Mouse (Mus musculus) midbrain, postnatal 0 days (tissue): Measurements from ENCODE around the gene Afap1. TPM values are rescaled to one million over a fixed set of nuclear protein-coding genes. Genes with fewer than 3 reads are reported as not detected.

ENCODE experiments used
- ATAC-seq: fragments of 200-750 bp; cut with Nextera tagmentation; 2 replicates; pipeline ENCODE4 v1.8.0; 2017; ENCODE audit warnings: moderate number of reproducible peaks, mild to moderate bottlenecking, moderate TSS enrichment, moderate library complexity; ENCODE audit not compliant: low FRiP score
- DNase-seq: peaks from one replicate; pipeline ENCODE4 v3.0.0-alpha.2; 2015; ENCODE audit warnings: low spot score
- H3K27ac ChIP-seq: fragments of 300-500 bp; sonication (generic); 2 replicates; pipeline ENCODE4 v1.5.1; 2014; ENCODE audit warnings: low read depth, mild to moderate bottlenecking, low read length, mixed read lengths
- H3K27me3 ChIP-seq: fragments of 300-500 bp; sonication (generic); 2 replicates; pipeline ENCODE4 v1.6.1; 2014; ENCODE audit warnings: low read length, control low read depth, mixed read lengths; ENCODE audit not compliant: insufficient read depth
- H3K36me3 ChIP-seq: fragments of 300-500 bp; sonication (generic); 2 replicates; pipeline ENCODE4 v1.6.1; 2014; ENCODE audit warnings: low read length, control low read depth, mixed read lengths; ENCODE audit not compliant: insufficient read depth
- H3K4me1 ChIP-seq: fragments of 300-500 bp; sonication (generic); 2 replicates; pipeline ENCODE4 v1.6.1; 2014; ENCODE audit warnings: mild to moderate bottlenecking, control low read depth, antibody characterized with exemption, low read length, mixed read lengths; ENCODE audit not compliant: insufficient read depth
- H3K4me2 ChIP-seq: fragments of 300-500 bp; sonication (generic); 2 replicates; pipeline ENCODE4 v1.6.1; 2014; ENCODE audit warnings: low read depth, mild to moderate bottlenecking, low read length, mixed read lengths; ENCODE audit not compliant: poor library complexity, severe bottlenecking
- H3K4me3 ChIP-seq: fragments of 300-500 bp; sonication (generic); 2 replicates; pipeline ENCODE4 v1.5.1; 2014; ENCODE audit warnings: low read depth, mild to moderate bottlenecking, low read length, moderate library complexity
- H3K9ac ChIP-seq: fragments of 300-500 bp; sonication (generic); replicated peaks from 2 replicates; pipeline ENCODE4 v1.6.1; 2014; ENCODE audit warnings: mild to moderate bottlenecking, low read length, moderate library complexity, mixed read lengths; ENCODE audit not compliant: poor library complexity, severe bottlenecking
- H3K9me3 ChIP-seq: fragments of 300-500 bp; sonication (generic); 2 replicates; pipeline ENCODE4 v1.6.1; 2016; ENCODE audit warnings: low read length, control low read depth
- CTCF ChIP-seq: IDR thresholded peaks from 2 replicates; pipeline ENCODE4 v1.5.1; 2016; ENCODE audit warnings: antibody characterized with exemption, mild to moderate bottlenecking
- WGBS: fragments of 180-500 bp; shearing (Covaris S2); extraction: QIAGEN DNeasy Blood & Tissue Kit; methylation state at CpG from one replicate; pipeline ENCODE4 v1.1.7; 2014; 5-methylcytosine and 5-hydroxymethylcytosine counted together
- polyA plus RNA-seq: library from polyadenylated mRNA; unstranded; fragments of >200 nt; fragmentation: Nextera tagmentation; extraction: Ambion mirVana; gene quantifications from 2 replicates; pipeline ENCODE4 v1.2.1, GENCODE M21; 2015
- total RNA-seq: library from RNA; depleted of rRNA; stranded (reverse); fragments of >200 nt; gene quantifications from 2 replicates; pipeline ENCODE4 v1.2.3, GENCODE M21; 2014

Afap1 gene
- total and polyA plus RNA-seq, 2 experiments from 2014 or later = 43.8 to 80.9 TPM

- Histone ChIP-seq H3K36me3 (0 out of 2 replicates have a peak, but pooled peaks cover 2% of the 10 kb centered on the region), H3K4me1 (peaks cover 7% of the 10 kb centered on the region; the same call in 1 of the 2 replicates), H3K27ac (peak overlapping the region; percentile 52), H3K9ac (no peak overlapping the region), H3K4me2 (no peak overlapping the region), H3K4me3 (no peak overlapping the region), H3K27me3 (no peaks in the 10 kb centered on the region), H3K9me3 (no peaks in the 10 kb centered on the region)
- 19% methylated on average over 15 of the region's 15 CpGs for WGBS
- no peak for TF ChIP-seq CTCF
- ATAC-seq = peak; percentile 89
- peak; percentile 97 for DNase-seq
These were observed 14.7 kb downstream of the Afap1 start for GRCm38 (mm10) chr5:35907633-35908426.

- DNase-seq = no peak
- no peak for TF ChIP-seq CTCF
- Histone ChIP-seq H3K9ac (no peak overlapping the region), H3K9me3 (no peaks in the 10 kb centered on the region), H3K4me1 (peaks cover 7% of the 10 kb centered on the region; the same call in 1 of the 2 replicates), H3K4me3 (no peak overlapping the region), H3K27ac (peak overlapping the region; percentile 52), H3K4me2 (no peak overlapping the region), H3K27me3 (no peaks in the 10 kb centered on the region), H3K36me3 (0 out of 2 replicates have a peak, but pooled peaks cover 2% of the 10 kb centered on the region)
- 54% methylated on average over 13 of the region's 13 CpGs for WGBS
- ATAC-seq = no peak
These were observed 15.7 kb downstream of the Afap1 start for GRCm38 (mm10) chr5:35908626-35909443.

GRCm38 (mm10) chr5:35915629-35916300 lies 22.6 kb downstream of the Afap1 start:
- no peak overlapping the region for H3K9ac ChIP-seq
- no peak for DNase-seq
- H3K4me1 ChIP-seq = peaks cover 8% of the 10 kb centered on the region
- no peaks in the 10 kb centered on the region for H3K36me3 ChIP-seq
- no peak for TF ChIP-seq CTCF
- WGBS = 62% methylated on average over 12 of the region's 12 CpGs
- H3K27ac ChIP-seq = no peak overlapping the region
- H3K27me3 ChIP-seq = no peaks in the 10 kb centered on the region
- H3K4me3 ChIP-seq = no peak overlapping the region
- no peak overlapping the region for H3K4me2 ChIP-seq
- H3K9me3 ChIP-seq = no peaks in the 10 kb centered on the region
- ATAC-seq = no peak

GRCm38 (mm10) chr5:35916666-35917065 lies 23.5 kb downstream of the Afap1 start:
- H3K4me3 ChIP-seq = no peak overlapping the region
- no peaks in the 10 kb centered on the region for H3K27me3 ChIP-seq
- WGBS = 47% methylated on average over 5 of the region's 5 CpGs
- no peaks in the 10 kb centered on the region for H3K36me3 ChIP-seq
- ATAC-seq (no peak), DNase-seq (no peak)
- no peaks in the 10 kb centered on the region for H3K9me3 ChIP-seq
- TF ChIP-seq CTCF = no peak
- H3K27ac ChIP-seq = no peak overlapping the region
- H3K9ac ChIP-seq = no peak overlapping the region
- no peak overlapping the region for H3K4me2 ChIP-seq
- peaks cover 10% of the 10 kb centered on the region for H3K4me1 ChIP-seq

- peak; percentile 75 for DNase-seq
- WGBS = 21% methylated on average over 8 of the region's 8 CpGs
- H3K4me2 ChIP-seq = no peak overlapping the region
- ATAC-seq = no peak
- H3K9ac ChIP-seq = peak overlapping the region; percentile 36; the same call in 1 of the 2 replicates
- no peak overlapping the region for H3K4me3 ChIP-seq
- no peaks in the 10 kb centered on the region for H3K36me3 ChIP-seq
- TF ChIP-seq CTCF = no peak
- H3K4me1 ChIP-seq = peaks cover 10% of the 10 kb centered on the region
- H3K27ac ChIP-seq = peak overlapping the region; percentile 62
- no peaks in the 10 kb centered on the region for H3K27me3 ChIP-seq
- no peaks in the 10 kb centered on the region for H3K9me3 ChIP-seq
These were observed 25.3 kb downstream of the Afap1 start for GRCm38 (mm10) chr5:35918387-35918786.
